ENCODE assay signal across 19 mouse cellular contexts in genomic region chr17:24546234-24546633, GRCm38 (mm10). TPM values are rescaled to one million over a fixed set of nuclear protein-coding genes. Genes with fewer than 3 reads are reported as not detected.
DNase-seq lines count a peak whose midpoint lies in the region; ATAC-seq lines count a peak whose summit lies in the region.
"Had no signal": no experiment of that assay in that cellular context is flagged by ENCODE, and none has a peak within 500 bp of the region (broad histone marks: within the 10 kb centered on the region; RNA-seq: fewer than 3 reads in every experiment).

No protein-coding gene starts in this region.

- peaks cover 5% of the 10 kb centered on the region; the same call in 1 of the 2 replicates for H3K4me1 ChIP-seq in kidney, embryonic 14.5 days (ENCODE audit: control insufficient read depth, insufficient read depth, low read length)
- H3K4me1 ChIP-seq in kidney, embryonic 16.5 days (ENCODE audit: insufficient read depth, low read length): peaks cover 7% of the 10 kb centered on the region

- H3K4me2 ChIP-seq in kidney, embryonic 14.5 days (replicated peaks; ENCODE audit: low read depth, low read length): no peak overlapping the region
- no peak overlapping the region for H3K4me2 ChIP-seq in kidney, embryonic 16.5 days (replicated peaks; ENCODE audit: low read depth, low read length)
- H3K4me2 ChIP-seq: forebrain, embryonic 13.5 days; heart, embryonic 12.5 days had no signal

- 69% methylated on average over 3 of the region's 3 CpGs for WGBS in kidney, embryonic 14.5 days
- 82% methylated on average over 3 of the region's 3 CpGs for WGBS in kidney, embryonic 16.5 days
- WGBS in large intestine, adult 2 months: 29% methylated on average over 3 of the region's 3 CpGs

- no peak overlapping the region for H3K27ac ChIP-seq in kidney, embryonic 14.5 days (ENCODE audit: low read depth, low read length)
- no peak overlapping the region for H3K27ac ChIP-seq in kidney, embryonic 16.5 days (ENCODE audit: low read length)
- H3K27ac ChIP-seq: embryonic facial prominence, embryonic 10.5 days; forebrain, embryonic 13.5 days; heart, adult 2 months; hindbrain, embryonic 10.5 days had no signal

- no peaks in the 10 kb centered on the region for H3K36me3 ChIP-seq in kidney, embryonic 14.5 days (ENCODE audit: control insufficient read depth, insufficient read depth, low read length)
- no peaks in the 10 kb centered on the region for H3K36me3 ChIP-seq in kidney, embryonic 16.5 days (ENCODE audit: insufficient read depth, low read length)
- H3K36me3 ChIP-seq: embryonic facial prominence, embryonic 10.5 days; heart, embryonic 12.5 days; hindbrain, embryonic 10.5 days had no signal

- no peak overlapping the region for H3K4me3 ChIP-seq in kidney, embryonic 14.5 days (ENCODE audit: low read length)
- no peak overlapping the region for H3K4me3 ChIP-seq in kidney, embryonic 16.5 days (ENCODE audit: low read length)
- H3K4me3 ChIP-seq: embryonic facial prominence, embryonic 10.5 days; forebrain, embryonic 13.5 days; heart, adult 2 months; heart, embryonic 12.5 days; hindbrain, embryonic 10.5 days had no signal

- ATAC-seq in kidney, embryonic 14.5 days (ENCODE audit: low FRiP score, low TSS enrichment): no peak
- ATAC-seq in kidney, embryonic 16.5 days (ENCODE audit: low FRiP score, low TSS enrichment): no peak
- ATAC-seq: forebrain, embryonic 13.5 days; forebrain, postnatal 0 days had no signal

- no peaks in the 10 kb centered on the region for H3K9me3 ChIP-seq in kidney, embryonic 14.5 days (ENCODE audit: control insufficient read depth, low read length)
- no peaks in the 10 kb centered on the region for H3K9me3 ChIP-seq in kidney, embryonic 16.5 days (ENCODE audit: low read length)
- H3K9me3 ChIP-seq: embryonic facial prominence, embryonic 10.5 days; forebrain, embryonic 13.5 days; heart, embryonic 12.5 days; hindbrain, embryonic 10.5 days had no signal

- no peak overlapping the region for H3K9ac ChIP-seq in kidney, embryonic 14.5 days (ENCODE audit: low read depth, low read length)
- no peak overlapping the region for H3K9ac ChIP-seq in kidney, embryonic 16.5 days (replicated peaks; ENCODE audit: low read length)
- H3K9ac ChIP-seq: forebrain, embryonic 13.5 days; forebrain, postnatal 0 days; heart, embryonic 12.5 days had no signal

- H3K27me3 ChIP-seq in kidney, embryonic 14.5 days (ENCODE audit: control insufficient read depth, insufficient read depth, low read length): no peaks in the 10 kb centered on the region; the same call in 1 of the 2 replicates
- no peaks in the 10 kb centered on the region for H3K27me3 ChIP-seq in kidney, embryonic 16.5 days (ENCODE audit: insufficient read depth, low read length)
- H3K27me3 ChIP-seq: CH12.LX had no signal

- DNase-seq in kidney, adult 11 months: peak; percentile 39
- peak; percentile 53 for DNase-seq in kidney, postnatal 14 days
- peak; percentile 21 for DNase-seq in NIH3T3 (ENCODE audit: low read depth)
- peak; percentile 90 for DNase-seq in large intestine, adult 2 months (ENCODE audit: low read depth, low spot score)
- DNase-seq in layer of hippocampus, adult 9-11 months: no peak
- DNase-seq: adrenal gland, adult 2 months; adrenal gland, postnatal 25 days; cerebellum, adult 18-20 months; cerebellum, postnatal 10 days; forebrain, postnatal 0 days; gastrocnemius, postnatal 14 days; heart, adult 2 months had no signal

RNA-seq across cellular contexts. Expression of gene Pkd1, which starts 3.4 kb away (rescaled TPM):
- 16.7 and 31.6 TPM in 2 replicates for polyA plus RNA-seq in kidney, embryonic 14.5 days (2014; fragmentation: Nextera tagmentation; extraction: Ambion mirVana)
- polyA plus RNA-seq in kidney, embryonic 16.5 days (2015; fragmentation: Nextera tagmentation; extraction: Ambion mirVana): 22.5 and 24.3 TPM in 2 replicates
- polyA plus RNA-seq in large intestine, adult 2 months (2012; rRNA removed): 25.5 and 35.8 TPM in 2 replicates

RNA-seq across cellular contexts. Expression of gene Rab26, which starts 12.2 kb away (rescaled TPM):
- 2.7 and 2.8 TPM in 2 replicates for polyA plus RNA-seq in kidney, embryonic 14.5 days (2014; fragmentation: Nextera tagmentation; extraction: Ambion mirVana)
- 2.8 and 3.0 TPM in 2 replicates for polyA plus RNA-seq in kidney, embryonic 16.5 days (2015; fragmentation: Nextera tagmentation; extraction: Ambion mirVana)
- 0.41 and 0.52 TPM in 2 replicates for polyA plus RNA-seq in large intestine, adult 2 months (2012; rRNA removed)

RNA-seq across cellular contexts. Expression of gene Traf7, which starts 18.5 kb away (rescaled TPM):
- polyA plus RNA-seq in kidney, embryonic 14.5 days (2014; fragmentation: Nextera tagmentation; extraction: Ambion mirVana): 69.0 and 88.5 TPM in 2 replicates
- polyA plus RNA-seq in kidney, embryonic 16.5 days (2015; fragmentation: Nextera tagmentation; extraction: Ambion mirVana): 102 and 113 TPM in 2 replicates
- polyA plus RNA-seq in large intestine, adult 2 months (2012; rRNA removed): 119 and 178 TPM in 2 replicates

RNA-seq across cellular contexts. Expression of gene Caskin1, which starts 57.8 kb away (rescaled TPM):
- polyA plus RNA-seq in kidney, embryonic 14.5 days (2014; fragmentation: Nextera tagmentation; extraction: Ambion mirVana): 1.6 and 1.8 TPM in 2 replicates
- polyA plus RNA-seq in kidney, embryonic 16.5 days (2015; fragmentation: Nextera tagmentation; extraction: Ambion mirVana): 1.5 and 2.2 TPM in 2 replicates
- polyA plus RNA-seq in large intestine, adult 2 months (2012; rRNA removed): 0.26 and 0.59 TPM in 2 replicates
